Mouse (Mus musculus) CD4-positive, CD25-positive, alpha-beta regulatory T cell, adult 4 months (primary cell): ENCODE measurements around the gene Proser3. TPM values are rescaled to one million over a fixed set of nuclear protein-coding genes. Genes with fewer than 3 reads are reported as not detected.
A peak's percentile ranks its signal among the peaks of the same experiment; 100 is the strongest.

Experiments used
- ATAC-seq: one replicate; pipeline ENCODE4 v1.8.0; 2017
- polyA plus RNA-seq, 2 experiments: library from polyadenylated mRNA; unstranded; fragments of 100-300 nt; shearing (Covaris generic); gene quantifications; one replicate each; pipeline ENCODE4 v1.2.1; 2017

Proser3 gene
- polyA plus RNA-seq, result 1 to 10 TPM; 5.2 to 6.2 TPM

DNA sequence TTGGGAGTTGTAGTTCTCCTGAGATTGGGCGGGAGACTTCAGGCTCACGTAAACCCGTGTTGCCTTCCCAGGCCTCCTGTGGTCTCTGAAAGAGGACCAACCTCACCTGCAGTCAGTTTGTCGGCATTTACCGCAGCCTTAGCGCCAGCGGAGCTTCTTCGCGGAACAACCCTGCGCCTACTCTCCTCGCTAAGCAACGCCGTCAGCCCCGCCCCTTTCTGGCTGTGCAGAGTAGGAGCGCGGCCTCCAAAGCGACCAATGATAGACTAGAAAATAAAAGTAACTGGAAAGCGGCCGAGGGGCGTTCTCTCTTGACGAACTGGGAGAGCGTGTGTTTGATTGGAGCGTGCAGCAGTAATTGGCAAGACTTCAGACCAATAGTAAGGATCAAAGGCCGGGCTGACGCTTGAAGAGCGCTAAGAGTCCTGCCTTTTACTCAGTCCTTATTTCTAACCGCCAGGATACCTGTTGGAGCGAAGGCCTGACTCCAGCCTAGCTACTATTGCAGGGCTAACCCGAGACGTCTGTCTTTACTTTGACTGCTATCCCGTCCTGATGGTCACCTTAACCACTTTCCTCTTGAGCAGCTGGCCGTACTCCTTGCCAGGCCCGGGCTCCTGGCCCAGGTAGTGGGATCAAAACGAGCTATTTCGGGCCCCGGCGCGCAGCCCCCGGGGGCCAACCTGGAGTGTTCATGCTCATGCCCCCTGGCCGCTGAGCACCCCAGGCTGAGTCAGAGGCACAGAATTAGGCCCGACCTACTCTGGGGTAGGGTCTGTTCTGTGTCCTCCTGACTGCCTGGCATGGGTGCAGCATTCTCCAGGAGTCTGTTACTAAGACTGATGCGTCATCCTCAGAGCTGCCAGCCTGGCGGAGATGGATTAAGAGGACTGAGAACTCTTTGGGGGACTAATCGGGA lies at the start of gene Proser3, which contains the start of gene Hspb6:
TSS of gene Proser3 (minus strand) at position 198 of the 919 bp plus-strand sequence.
TSS of gene Hspb6 (plus strand) at position 77 of the 919 bp plus-strand sequence.
- ATAC-seq, result peak; percentile 92

DNA sequence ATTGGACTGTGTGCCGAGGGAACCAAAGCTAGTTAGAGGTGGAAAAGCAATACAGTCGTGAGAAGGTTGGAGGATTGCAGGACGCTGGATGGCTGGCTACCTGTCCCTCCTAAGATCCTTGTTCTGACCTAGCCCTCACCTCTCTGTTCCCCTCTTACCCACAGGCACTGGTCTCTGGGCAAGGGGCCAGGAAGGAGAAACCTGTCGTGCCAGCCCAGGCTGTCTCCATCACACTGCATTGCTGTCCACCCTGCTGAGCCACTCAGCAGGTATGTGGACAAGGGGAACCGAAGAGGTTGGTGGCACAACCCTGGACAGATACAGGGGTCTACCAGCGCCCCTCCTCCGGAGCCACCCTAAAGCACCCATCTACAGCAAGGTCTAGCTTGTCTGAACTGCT lies 48.6 kb upstream of the Proser3 start:
- ATAC-seq, result no peak

DNA sequence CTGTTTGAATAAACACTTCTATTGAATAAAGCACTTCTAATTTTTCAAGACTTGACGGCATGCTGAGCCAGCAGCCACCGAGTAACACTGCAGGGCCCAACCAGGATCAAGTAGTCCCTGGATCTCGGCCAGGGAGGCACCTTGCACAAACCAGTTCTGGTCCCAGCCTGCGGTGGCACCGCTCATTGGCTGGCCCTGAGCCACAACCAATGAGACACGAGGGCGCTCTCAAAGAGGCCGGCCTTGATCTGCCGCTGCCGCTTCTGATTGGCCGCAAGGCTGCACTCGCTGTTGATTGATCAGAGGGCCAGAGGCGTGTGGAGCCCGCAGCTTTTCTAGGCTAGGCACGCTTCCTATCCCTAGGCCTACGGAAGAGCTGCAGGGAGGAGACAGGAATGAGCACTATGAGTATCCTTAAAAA lies 47.8 kb upstream of the Proser3 start:
- peak; percentile 97 for ATAC-seq

- no peak for ATAC-seq
Measured at GRCm38 (mm10) chr7:30598786-30599185, 46.7 kb upstream of the Proser3 start, which contains the start of gene Zbtb32. Gene Zbtb32, minus strand, starts transcription at chr7:30598909.

DNA sequence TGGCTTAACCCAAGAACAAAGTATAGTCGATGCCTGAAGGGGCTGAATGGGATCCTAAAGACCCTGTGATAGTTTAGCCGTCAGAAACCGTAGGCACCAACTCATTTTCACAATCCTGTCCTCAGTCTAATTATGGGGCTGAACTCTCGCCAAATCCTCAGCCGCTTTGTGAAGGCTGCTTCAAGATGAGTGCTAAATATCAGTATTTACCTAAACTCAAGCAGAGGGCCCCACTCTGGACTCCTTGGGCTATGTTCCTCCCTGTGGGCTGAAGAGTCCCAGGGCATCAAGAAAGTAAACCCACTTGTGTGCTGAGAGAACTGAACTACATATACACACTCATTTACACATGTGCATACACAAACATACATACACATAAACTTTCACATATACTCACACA lies 44.7 kb upstream of the Proser3 start:
- ATAC-seq, result no peak

DNA sequence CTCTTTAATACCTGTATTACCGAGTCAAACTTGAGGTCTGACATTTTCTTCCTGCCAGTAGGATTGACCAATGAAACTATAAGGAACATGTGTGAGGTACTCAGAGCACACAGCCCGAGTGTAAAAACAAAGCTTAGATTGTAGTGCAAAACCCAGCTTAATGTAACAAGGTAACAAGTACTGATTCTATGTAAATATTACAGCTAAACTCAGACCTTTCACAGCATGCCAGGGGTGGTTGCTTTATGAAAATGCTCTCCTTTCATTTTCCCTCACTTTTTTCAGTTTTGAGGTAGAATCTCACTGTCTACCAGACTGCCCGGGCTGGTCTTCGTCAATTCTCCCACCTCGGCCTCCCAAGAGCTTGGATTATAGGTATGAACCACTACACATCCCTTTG lies 44.0 kb upstream of the Proser3 start:
- ATAC-seq, result no peak

DNA sequence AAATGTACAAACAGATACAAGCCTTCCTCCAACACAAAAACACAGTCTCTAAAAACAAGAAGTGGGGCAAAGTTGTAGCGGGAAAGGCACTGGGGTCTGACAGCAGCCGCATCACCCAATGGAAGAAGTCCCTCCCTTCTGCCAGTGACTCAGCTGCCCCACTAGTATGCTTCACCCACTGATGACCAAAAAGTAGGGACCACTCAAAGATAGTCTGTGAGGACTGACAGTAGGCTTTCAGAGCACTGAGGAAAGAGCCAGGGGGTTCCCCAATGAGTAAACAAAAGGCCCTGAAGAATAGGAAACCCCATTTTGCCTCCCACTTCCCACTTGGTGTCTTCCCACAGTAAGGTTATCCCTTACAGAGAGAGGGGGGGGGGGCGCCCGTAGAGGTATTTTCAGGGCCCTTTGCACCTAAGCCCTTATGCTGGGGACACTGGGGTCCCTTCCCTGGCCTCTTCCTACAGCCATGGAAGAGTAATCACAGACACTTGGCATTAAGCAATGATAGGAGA lies 42.5 kb upstream of the Proser3 start:
- peak; percentile 37 for ATAC-seq

DNA sequence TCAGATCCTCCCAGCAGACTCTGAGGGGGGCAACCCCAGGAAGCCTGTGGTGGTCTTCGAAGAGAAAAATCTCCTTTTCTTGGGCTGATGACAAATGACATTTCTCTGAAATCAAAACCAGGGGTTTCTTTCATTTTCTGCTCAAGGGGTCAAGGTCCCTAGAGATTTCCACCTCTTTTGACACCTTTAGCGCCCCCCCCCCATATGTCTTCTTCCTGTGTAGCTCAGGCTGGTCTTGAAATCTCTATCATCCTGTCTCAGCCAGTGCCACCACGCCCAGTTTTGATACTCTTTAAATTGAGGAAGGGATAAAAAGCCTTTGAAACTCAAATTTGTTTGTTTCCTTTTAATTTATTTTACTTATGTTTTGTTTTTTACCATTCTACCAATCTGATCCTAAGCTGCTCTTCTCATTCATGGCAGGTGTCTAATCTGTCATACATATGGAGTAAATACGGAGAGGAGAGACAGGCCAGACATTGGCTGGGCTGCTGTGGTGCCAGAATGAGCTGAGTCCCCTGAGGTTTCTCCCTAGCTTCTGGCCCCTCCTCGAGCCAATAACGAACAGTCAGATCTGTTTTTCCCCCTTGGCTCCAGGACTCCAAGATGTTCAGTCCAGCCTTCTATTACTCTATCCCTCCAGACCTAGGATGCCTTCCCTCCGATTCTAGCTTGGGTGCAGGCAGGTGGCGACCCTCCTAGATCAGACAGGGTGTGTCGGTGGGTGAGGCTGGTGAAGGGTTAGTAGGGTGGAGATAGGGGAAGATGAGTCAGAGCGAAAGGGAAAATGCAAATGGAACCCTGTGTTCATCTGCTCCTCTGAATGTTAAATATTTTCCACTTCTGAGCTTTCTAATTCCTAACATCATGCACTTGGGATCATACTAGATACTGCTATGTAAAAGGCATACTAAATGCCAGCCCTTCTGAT lies 41.7 kb upstream of the Proser3 start:
- ATAC-seq, result peak; percentile 48

DNA sequence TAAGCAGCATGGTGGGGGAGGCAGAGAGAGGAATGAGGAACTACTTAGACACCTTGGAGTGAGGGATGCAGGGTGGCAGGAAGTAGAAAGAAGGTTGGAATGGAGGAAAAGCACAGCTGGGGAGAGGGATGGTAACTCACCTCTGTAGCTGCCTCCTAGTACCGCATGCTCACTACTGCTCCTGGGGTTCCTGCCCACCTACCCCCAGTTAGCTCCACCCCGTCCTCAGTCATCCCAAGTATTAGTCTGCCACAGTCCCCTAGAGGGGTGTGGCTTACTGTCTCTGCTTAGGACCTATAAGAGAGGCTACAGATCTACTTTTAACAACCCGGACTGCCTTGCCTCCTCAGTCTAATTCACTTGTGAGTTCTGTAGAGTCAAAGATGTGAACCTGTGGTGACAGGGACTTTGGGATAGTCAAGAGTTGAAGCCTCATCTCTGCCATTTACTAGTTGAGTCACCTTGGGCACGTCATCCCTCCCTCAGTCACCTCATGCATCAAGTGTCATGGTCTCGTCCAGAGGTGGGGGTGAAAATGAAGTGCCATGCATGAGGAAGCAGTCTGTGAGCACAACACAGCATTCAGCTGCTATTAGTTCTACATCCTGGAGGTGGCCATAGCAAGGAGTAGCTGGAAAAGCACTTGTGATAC lies 40.8 kb upstream of the Proser3 start:
- no peak for ATAC-seq

DNA sequence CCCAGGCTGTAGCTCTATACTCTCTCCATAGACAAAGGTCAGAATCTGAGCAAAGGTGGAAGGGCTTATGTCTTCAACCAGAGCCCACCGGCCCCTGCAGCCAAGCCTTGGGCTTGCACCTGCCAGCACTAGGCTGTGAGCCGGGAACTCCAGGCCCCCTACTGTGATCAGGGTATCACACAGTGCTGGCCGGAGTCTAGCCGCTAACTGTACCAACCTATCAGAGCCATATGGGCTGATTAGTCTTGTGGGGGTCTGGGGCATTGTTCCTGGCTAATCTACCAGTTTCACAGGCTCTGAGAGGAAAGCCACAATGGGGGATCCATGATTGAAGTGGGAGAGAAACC lies 39.5 kb upstream of the Proser3 start:
- ATAC-seq, result no peak

DNA sequence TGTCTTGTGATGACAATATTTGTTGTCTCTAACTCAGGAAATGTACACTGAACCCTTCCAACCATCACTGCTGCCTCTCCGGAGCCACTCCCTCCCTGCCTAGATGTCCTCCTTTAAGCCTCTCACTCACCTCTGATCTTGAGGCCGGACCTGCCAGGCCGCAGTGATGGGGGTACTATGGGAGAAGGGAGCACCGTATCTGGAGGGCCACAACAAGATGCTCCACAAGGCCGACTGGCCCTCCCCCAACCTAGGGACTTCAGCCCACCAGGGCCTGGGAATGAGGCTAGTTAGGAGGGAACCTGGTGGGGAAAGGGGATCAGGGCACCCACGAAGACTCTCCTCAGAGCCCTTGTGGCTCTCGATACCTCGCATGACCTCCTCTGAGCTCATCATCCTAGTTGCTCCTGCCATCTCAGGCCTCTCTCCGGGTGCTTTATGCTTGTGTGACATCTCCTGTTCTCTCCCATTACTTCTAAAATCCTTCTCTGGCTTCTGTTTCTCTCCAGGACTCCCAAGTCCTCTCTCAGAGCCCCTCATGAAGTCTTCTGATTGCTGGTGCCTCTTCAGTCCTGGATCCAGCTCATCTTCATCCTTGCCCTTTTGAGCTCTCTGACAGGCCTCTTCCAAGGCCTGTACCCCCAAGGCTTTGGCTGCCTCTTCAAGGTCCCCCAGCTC lies 39.0 kb upstream of the Proser3 start:
- no peak for ATAC-seq

DNA sequence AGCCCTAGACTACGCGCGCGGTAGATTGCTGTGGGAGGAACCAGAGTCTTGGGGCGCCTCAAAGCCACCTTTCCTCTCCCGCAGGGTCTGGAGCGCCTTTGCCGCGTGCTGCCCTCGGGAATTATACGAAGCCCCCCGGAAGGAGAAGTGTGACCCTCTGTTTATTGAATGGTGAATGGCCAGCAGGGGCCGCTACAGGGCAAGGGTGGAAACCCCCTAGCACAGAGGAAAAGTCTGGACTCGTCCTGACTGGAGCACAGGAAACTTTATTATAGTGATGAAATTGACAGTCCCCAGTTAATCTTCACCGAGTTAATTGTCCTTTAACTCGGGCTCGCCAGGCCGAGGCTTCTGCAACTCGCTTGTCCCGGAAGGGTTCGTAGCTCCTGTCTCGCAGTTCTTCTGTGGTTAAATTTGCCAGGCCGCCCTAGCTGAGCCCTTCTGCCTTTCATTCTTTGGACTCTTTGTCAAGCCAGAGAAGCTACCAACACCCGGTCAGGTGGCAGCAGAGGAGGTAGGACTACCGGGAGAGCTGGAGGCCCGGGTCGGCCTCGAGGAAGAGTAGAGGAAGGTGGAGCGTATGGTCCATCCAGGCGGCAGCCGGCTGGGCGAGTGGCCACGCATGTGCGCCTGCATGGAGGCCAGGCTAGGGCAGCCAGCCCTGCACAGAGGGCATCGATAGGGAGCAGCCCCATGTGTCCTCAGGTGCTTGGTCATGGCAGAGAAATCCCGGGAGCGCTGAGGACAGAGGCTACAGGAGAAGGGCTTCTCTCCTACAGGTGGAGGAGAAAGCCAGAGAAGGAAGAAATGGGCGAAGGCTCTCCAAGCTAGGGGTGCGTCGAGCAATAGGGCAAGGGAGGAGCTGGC lies 37.6 kb upstream of the Proser3 start:
- peak; percentile 21 for ATAC-seq

GRCm38 (mm10) chr7:30588676-30589434 lies 36.8 kb upstream of the Proser3 start, which contains the start of gene Kmt2b:
Gene Kmt2b, minus strand, starts transcription at chr7:30588726.
- peak; percentile 79 for ATAC-seq

DNA sequence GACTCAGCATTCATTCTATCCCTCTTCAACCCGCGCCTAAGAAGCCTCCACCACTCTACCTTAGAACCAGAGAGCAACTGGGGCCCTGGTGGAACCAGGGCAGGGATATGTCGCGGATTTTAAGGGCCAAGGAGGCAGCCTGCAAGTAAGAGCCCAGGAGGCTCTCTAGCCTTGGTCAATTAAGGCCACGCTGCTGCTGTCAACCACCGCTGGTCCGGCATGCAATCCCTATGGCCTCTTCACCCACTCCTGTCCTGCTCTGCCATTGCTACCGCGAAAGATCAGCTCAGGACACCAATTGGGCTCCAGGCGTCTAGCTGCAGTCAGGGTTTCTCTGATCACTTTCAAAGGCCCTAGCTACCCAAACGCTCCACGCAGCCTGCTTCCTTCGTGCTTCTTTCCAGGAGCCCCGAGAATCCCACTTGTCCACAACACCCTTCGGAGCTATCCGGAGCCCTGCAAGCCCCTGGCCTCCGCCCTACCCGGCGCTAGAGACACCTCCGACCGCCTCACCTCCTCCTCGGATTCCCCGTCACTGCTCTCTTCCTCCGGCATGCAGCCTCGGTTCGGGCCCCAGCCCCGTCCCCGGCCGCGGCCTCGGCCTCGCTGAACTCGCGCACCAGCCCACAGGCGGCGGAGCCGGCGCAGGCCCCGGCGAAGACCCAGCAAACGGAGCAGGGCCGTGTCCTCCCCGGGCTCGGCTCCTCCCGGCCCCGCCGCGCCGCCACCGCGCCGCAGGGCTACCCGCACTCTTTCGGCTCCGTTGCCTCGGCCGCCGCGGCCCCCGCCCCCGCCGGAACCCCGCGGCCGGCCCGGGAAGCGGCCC lies 36.0 kb upstream of the Proser3 start:
- ATAC-seq, result peak; percentile 30

- ATAC-seq, result no peak
Measured at GRCm38 (mm10) chr7:30586455-30587020, 34.4 kb upstream of the Proser3 start.

- no peak for ATAC-seq
Measured at GRCm38 (mm10) chr7:30585170-30585569, 33.1 kb upstream of the Proser3 start.

DNA sequence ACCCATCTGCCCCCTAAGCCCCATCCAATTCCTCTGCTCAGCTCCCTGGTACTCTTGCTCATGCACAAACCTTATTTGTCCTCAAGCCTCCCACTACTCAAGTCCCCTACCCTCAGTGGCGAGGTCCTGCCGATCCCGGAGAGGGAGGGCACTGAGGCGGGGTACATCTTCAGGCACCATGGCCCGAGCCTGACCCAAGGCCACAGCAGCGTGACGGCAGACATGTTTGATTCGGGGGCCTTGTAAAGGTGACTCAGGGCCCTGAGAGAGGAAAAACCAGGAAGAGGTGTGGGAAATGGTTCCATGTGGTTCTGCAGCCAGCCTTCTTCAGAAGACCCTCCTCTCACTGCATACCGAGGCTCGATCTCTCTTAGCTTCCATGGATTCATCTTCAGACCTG lies 32.2 kb upstream of the Proser3 start:
- no peak for ATAC-seq

GRCm38 (mm10) chr7:30581547-30581946 lies 29.4 kb upstream of the Proser3 start:
- no peak for ATAC-seq

DNA sequence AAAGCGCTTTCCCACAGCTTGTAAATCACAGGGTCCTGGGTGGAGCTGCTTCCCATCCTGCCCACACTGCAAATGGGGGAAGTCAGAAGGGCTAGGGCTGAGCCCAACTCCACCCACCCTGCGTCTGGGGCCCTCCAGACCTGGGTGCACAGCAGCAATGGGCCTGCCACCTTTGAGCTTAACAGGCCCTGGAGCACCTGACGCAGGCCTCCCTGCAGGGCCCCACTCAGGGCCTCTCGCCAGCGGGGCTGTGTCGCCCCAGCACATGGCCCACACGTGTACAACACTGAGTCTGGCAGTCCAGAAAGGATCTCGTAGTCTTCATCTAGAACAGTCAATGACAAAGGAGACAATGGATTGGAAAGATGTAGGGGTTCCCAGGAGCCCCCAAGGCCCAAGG lies 27.9 kb upstream of the Proser3 start:
- ATAC-seq, result no peak
